In genomic region chr2:128318266-128318665, GRCm38 (mm10) we compare ENCODE assay signal across 25 mouse cellular contexts.
A peak's percentile ranks its signal among the peaks of the same experiment; 100 is the strongest.
DNase-seq lines count a peak whose midpoint lies in the region; ATAC-seq lines count a peak whose summit lies in the region.
"Had no signal": no experiment of that assay in that cellular context is flagged by ENCODE, and none has a peak within 500 bp of the region (broad histone marks: within the 10 kb centered on the region; RNA-seq: fewer than 3 reads in every experiment).

No protein-coding gene starts in this region.

- DNase-seq in limb, embryonic 10.5 days (ENCODE audit: low spot score): no peak
- DNase-seq in frontal cortex, postnatal 36 days (ENCODE audit: low spot score in 2 of 2): no peak
- no peak for DNase-seq in hindbrain, embryonic 10.5 days (ENCODE audit: low spot score)
- DNase-seq in heart, embryonic 10.5 days (ENCODE audit: low spot score): no peak
- DNase-seq: adrenal gland, postnatal 10 days; cerebellum, adult 8-10 months; cerebellum, postnatal 25 days; gastrocnemius, postnatal 25 days; heart, adult 2 months; kidney, adult 9 months; kidney, postnatal 10 days; layer of hippocampus, adult 9-11 months; lung, postnatal 14 days; right cerebral cortex, postnatal 25 days had no signal

- WGBS in limb, embryonic 15.5 days: 74% methylated on average over 4 of the region's 4 CpGs
- 73% methylated on average over 4 of the region's 4 CpGs for WGBS in limb, embryonic 10.5 days
- 82% methylated on average over 4 of the region's 4 CpGs for WGBS in hindbrain, embryonic 10.5 days
- 67% methylated on average over 4 of the region's 4 CpGs for WGBS in heart, embryonic 10.5 days

- H3K4me3 ChIP-seq in limb, embryonic 15.5 days: no peak overlapping the region
- no peak overlapping the region for H3K4me3 ChIP-seq in limb, embryonic 10.5 days
- no peak overlapping the region for H3K4me3 ChIP-seq in hindbrain, embryonic 10.5 days
- no peak overlapping the region for H3K4me3 ChIP-seq in heart, embryonic 10.5 days
- H3K4me3 ChIP-seq: embryonic facial prominence, embryonic 12.5 days; heart, adult 2 months; heart, embryonic 13.5 days; hindbrain, embryonic 15.5 days; liver, embryonic 15.5 days; midbrain, embryonic 13.5 days; stomach, embryonic 15.5 days had no signal

- H3K36me3 ChIP-seq in limb, embryonic 15.5 days: no peaks in the 10 kb centered on the region
- H3K36me3 ChIP-seq in limb, embryonic 10.5 days: no peaks in the 10 kb centered on the region
- H3K36me3 ChIP-seq in hindbrain, embryonic 10.5 days: no peaks in the 10 kb centered on the region
- H3K36me3 ChIP-seq in heart, embryonic 10.5 days: no peaks in the 10 kb centered on the region
- H3K36me3 ChIP-seq: embryonic facial prominence, embryonic 12.5 days; heart, embryonic 13.5 days; hindbrain, embryonic 15.5 days; liver, embryonic 15.5 days; midbrain, embryonic 13.5 days; stomach, embryonic 15.5 days had no signal

- no peak overlapping the region for H3K4me2 ChIP-seq in limb, embryonic 15.5 days
- H3K4me2 ChIP-seq: embryonic facial prominence, embryonic 12.5 days; heart, embryonic 13.5 days; hindbrain, embryonic 15.5 days; liver, embryonic 15.5 days; lung, embryonic 14.5 days; midbrain, embryonic 13.5 days; stomach, embryonic 15.5 days had no signal

- H3K9me3 ChIP-seq in limb, embryonic 15.5 days: no peaks in the 10 kb centered on the region
- no peaks in the 10 kb centered on the region for H3K9me3 ChIP-seq in limb, embryonic 10.5 days (replicated peaks)
- H3K9me3 ChIP-seq in hindbrain, embryonic 10.5 days: no peaks in the 10 kb centered on the region
- H3K9me3 ChIP-seq in heart, embryonic 10.5 days: no peaks in the 10 kb centered on the region
- H3K9me3 ChIP-seq: embryonic facial prominence, embryonic 12.5 days; heart, embryonic 13.5 days; hindbrain, embryonic 15.5 days; liver, embryonic 15.5 days; midbrain, embryonic 13.5 days; stomach, embryonic 15.5 days had no signal

- H3K9ac ChIP-seq in limb, embryonic 15.5 days: no peak overlapping the region
- H3K9ac ChIP-seq: embryonic facial prominence, embryonic 12.5 days; hindbrain, embryonic 15.5 days; liver, embryonic 15.5 days; lung, embryonic 14.5 days; midbrain, embryonic 13.5 days; stomach, embryonic 15.5 days had no signal

- no peak overlapping the region for H3K27ac ChIP-seq in limb, embryonic 15.5 days
- no peak overlapping the region for H3K27ac ChIP-seq in limb, embryonic 10.5 days
- H3K27ac ChIP-seq in hindbrain, embryonic 10.5 days: no peak overlapping the region
- H3K27ac ChIP-seq in heart, embryonic 10.5 days: no peak overlapping the region
- H3K27ac ChIP-seq: embryonic facial prominence, embryonic 12.5 days; heart, adult 2 months; heart, embryonic 13.5 days; hindbrain, embryonic 15.5 days; liver, embryonic 15.5 days; midbrain, embryonic 13.5 days; stomach, embryonic 15.5 days had no signal

- no peaks in the 10 kb centered on the region for H3K27me3 ChIP-seq in limb, embryonic 15.5 days
- no peaks in the 10 kb centered on the region for H3K27me3 ChIP-seq in limb, embryonic 10.5 days (ENCODE audit: low read depth, poor library complexity, severe bottlenecking)
- peaks cover 3% of the 10 kb centered on the region; the same call in 1 of the 2 replicates for H3K27me3 ChIP-seq in hindbrain, embryonic 10.5 days (ENCODE audit: insufficient read depth, poor library complexity, severe bottlenecking)
- no peaks in the 10 kb centered on the region for H3K27me3 ChIP-seq in heart, embryonic 10.5 days (ENCODE audit: insufficient read depth, poor library complexity, severe bottlenecking)
- H3K27me3 ChIP-seq: embryonic facial prominence, embryonic 12.5 days; heart, embryonic 13.5 days; hindbrain, embryonic 15.5 days; liver, embryonic 15.5 days; midbrain, embryonic 13.5 days; stomach, embryonic 15.5 days had no signal

- H3K4me1 ChIP-seq in limb, embryonic 15.5 days: peaks cover 14% of the 10 kb centered on the region
- peaks cover 38% of the 10 kb centered on the region for H3K4me1 ChIP-seq in limb, embryonic 10.5 days
- peaks cover 31% of the 10 kb centered on the region for H3K4me1 ChIP-seq in hindbrain, embryonic 10.5 days (replicated peaks)
- peaks cover 45% of the 10 kb centered on the region for H3K4me1 ChIP-seq in heart, embryonic 10.5 days
- H3K4me1 ChIP-seq: liver, embryonic 15.5 days; midbrain, embryonic 13.5 days had no signal

- 0 out of 2 replicates have a peak, but pooled peaks have one; percentile 35 for ATAC-seq in limb, embryonic 15.5 days (ENCODE audit: insufficient number of reproducible peaks, low FRiP score, low TSS enrichment, low read depth)
- ATAC-seq in common myeloid progenitor, adult 5-6 weeks (replicated peaks; ENCODE audit: low read depth, poor library complexity, severe bottlenecking): peak; percentile 68
- peak; percentile 76 for ATAC-seq in megakaryocyte progenitor cell, adult 5-6 weeks (replicated peaks; ENCODE audit: poor library complexity)
- ATAC-seq: forebrain, embryonic 16.5 days; midbrain, embryonic 13.5 days had no signal
